Mouse (Mus musculus): ENCODE measurements around the gene Baiap2.

DNA sequence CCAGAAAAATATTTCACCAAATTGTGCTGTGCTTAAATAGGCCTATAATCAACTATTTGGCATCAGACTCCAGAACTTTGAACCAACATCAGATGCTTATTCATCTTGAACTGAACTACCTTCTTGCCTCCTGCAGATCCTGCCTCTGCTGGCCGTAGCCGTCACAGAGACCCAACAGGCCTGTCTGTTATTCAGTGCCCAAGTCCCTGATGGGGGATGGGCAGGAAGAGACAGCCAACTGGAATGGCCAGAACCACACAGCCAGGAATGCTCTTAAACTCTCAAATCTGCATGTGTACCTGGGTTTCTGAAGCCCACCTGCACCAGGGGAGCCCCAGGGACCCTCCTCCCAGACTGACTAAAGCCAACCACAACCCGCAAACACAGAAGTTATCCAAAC is 84.4 kb downstream of the Baiap2 start:
- TF ChIP-seq CTCF (IDR thresholded peaks at IDR 0.05; ENCODE audit: control insufficient read depth, insufficient read depth, insufficient read length) (no peak), USF1 (IDR thresholded peaks at IDR 0.05; ENCODE audit: low read depth) (no peak), CEBPB (IDR thresholded peaks at IDR 0.05; ENCODE audit: low read depth) (no peak), MAX (IDR thresholded peaks at IDR 0.05) (no peak), MYOD1 (IDR thresholded peaks at IDR 0.05; ENCODE audit: control insufficient read depth, insufficient read length, low read depth) (no peak), FOSL1 (IDR thresholded peaks at IDR 0.05; ENCODE audit: insufficient read depth, low read length, poor library complexity, severe bottlenecking) (no peak)
